Mouse (Mus musculus): ENCODE results near the gene Nfya.

The Nfya gene

GRCm38 (mm10) chr17:48340267-48340666, 69.4 kb downstream of the Nfya start:
- DNase-seq, result no peak
